Mouse (Mus musculus) spleen, adult 12 weeks (tissue): ENCODE measurements around the gene Rcc1l.

Source experiments
- DNase-seq: peaks from one replicate; pipeline ENCODE4 v3.0.0; 2022; ENCODE audit warnings: low spot score

Rcc1l gene

GRCm38 (mm10) chr5:134176169-134176881 is at the start of gene Rcc1l:
TSS of gene Rcc1l (minus strand) at chr5:134176774.
- DNase-seq, result peak; percentile 68

- no peak for DNase-seq
Observed at GRCm38 (mm10) chr5:134225110-134225901, 48.7 kb upstream of the Rcc1l start.

- DNase-seq, result no peak
Observed at GRCm38 (mm10) chr5:134221708-134222150, 45.2 kb upstream of the Rcc1l start.

GRCm38 (mm10) chr5:134221278-134221677 is 44.7 kb upstream of the Rcc1l start:
- DNase-seq, result no peak

- no peak for DNase-seq
Observed at GRCm38 (mm10) chr5:134217900-134218299, 41.3 kb upstream of the Rcc1l start.

GRCm38 (mm10) chr5:134214021-134214806 is 37.6 kb upstream of the Rcc1l start:
- DNase-seq, result no peak

- DNase-seq, result no peak
Observed at GRCm38 (mm10) chr5:134209931-134210554, 33.5 kb upstream of the Rcc1l start.

- DNase-seq, result no peak
Observed at GRCm38 (mm10) chr5:134206721-134207120, 30.1 kb upstream of the Rcc1l start.

GRCm38 (mm10) chr5:134193664-134194063 is 17.1 kb upstream of the Rcc1l start:
- DNase-seq, result no peak

- DNase-seq, result no peak
Observed at GRCm38 (mm10) chr5:134188571-134188970, 12.0 kb upstream of the Rcc1l start.

GRCm38 (mm10) chr5:134186961-134187731 is 10.6 kb upstream of the Rcc1l start:
- DNase-seq, result peak; percentile 66

GRCm38 (mm10) chr5:134186059-134186458 is 9.5 kb upstream of the Rcc1l start:
- DNase-seq, result no peak

GRCm38 (mm10) chr5:134183880-134184808 is 7.6 kb upstream of the Rcc1l start, which contains the start of gene Gtf2ird2:
TSS of gene Gtf2ird2 (plus strand) at chr5:134184019.
- DNase-seq, result peak; percentile 97

GRCm38 (mm10) chr5:134183162-134183561 is 6.6 kb upstream of the Rcc1l start:
- no peak for DNase-seq

GRCm38 (mm10) chr5:134182735-134183134 is 6.2 kb upstream of the Rcc1l start:
- DNase-seq, result no peak

GRCm38 (mm10) chr5:134182172-134182571 is 5.6 kb upstream of the Rcc1l start:
- no peak for DNase-seq

- peak; percentile 69 for DNase-seq
Observed at GRCm38 (mm10) chr5:134179871-134180270, 3.3 kb upstream of the Rcc1l start.

- no peak for DNase-seq
Observed at GRCm38 (mm10) chr5:134178536-134178935, 2.0 kb upstream of the Rcc1l start.

- no peak for DNase-seq
Observed at GRCm38 (mm10) chr5:134175696-134176095, 878 bp downstream of the Rcc1l start.

- peak; percentile 16 for DNase-seq
Observed at GRCm38 (mm10) chr5:134173206-134173605, 3.4 kb downstream of the Rcc1l start.
